Mouse (Mus musculus): Measurements from ENCODE around the gene Trim16. TPM values are rescaled to one million over a fixed set of nuclear protein-coding genes. Genes with fewer than 3 reads are reported as not detected.

Gene Trim16
- polyA plus RNA-seq, 1 experiment from 2014 or later, result 16.4 TPM

DNA sequence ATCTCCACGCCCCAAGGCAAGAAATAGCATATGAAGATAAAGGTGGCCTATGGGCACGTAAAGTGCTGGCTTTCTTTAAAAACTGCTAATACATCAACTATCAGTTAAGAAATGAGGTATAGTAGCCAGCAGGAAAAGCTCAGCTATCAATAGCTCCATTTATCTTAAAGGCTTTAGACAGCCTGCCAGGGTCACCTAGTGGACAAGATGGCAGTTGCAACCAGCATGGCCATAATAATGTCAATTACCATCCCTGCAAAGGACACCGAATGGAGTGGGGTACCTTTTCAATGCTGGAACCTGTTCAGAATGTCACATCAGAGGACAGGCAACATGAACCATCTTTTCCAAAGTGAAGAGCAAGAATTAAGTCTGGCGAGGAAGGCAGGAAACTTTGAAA lies 10.8 kb upstream of the Trim16 start:
- Histone ChIP-seq H3K27me3 (ENCODE audit: insufficient read depth, low read length) (no peaks in the 10 kb centered on the region), H3K27ac (no peak overlapping the region), H3K9ac (ENCODE audit: low read depth, low read length) (no peak overlapping the region), H3K36me3 (ENCODE audit: insufficient read depth, low read length) (no peaks in the 10 kb centered on the region), H3K9me3 (replicated peaks; ENCODE audit: low read length) (no peaks in the 10 kb centered on the region), H3K4me2 (ENCODE audit: low read length) (no peak overlapping the region), H3K4me3 (replicated peaks; ENCODE audit: low read depth, low read length) (no peak overlapping the region), H3K4me1 (replicated peaks; ENCODE audit: insufficient read depth, low read length) (no peaks in the 10 kb centered on the region)
- DNase-seq (ENCODE audit: low spot score) (peak; percentile 27), ATAC-seq (replicated peaks; ENCODE audit: low FRiP score, low read depth) (no peak)
- WGBS, result 53% methylated on average over 4 of the region's 4 CpGs
- peak; percentile 74 for TF ChIP-seq CTCF (IDR thresholded peaks at IDR 0.05; ENCODE audit: low read depth)

DNA sequence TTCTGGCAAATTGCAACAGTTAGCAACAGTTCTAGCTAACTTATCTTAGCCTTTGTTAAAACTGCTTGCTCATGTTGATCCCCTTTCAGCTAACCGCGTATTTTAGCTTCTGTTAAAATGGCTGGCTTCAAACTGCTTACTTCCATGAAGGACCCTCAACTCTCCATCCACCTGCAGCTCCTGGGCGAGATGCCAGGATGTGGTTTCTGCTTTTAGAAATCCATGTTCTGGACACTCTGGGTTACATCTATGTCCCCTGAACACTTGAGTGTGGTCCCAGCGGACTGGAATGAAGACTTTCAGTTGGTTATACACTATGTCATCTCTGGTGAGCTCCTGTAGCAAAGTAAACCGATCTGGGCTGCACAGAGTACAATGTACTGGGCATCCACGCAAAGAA lies 7.8 kb upstream of the Trim16 start:
- H3K9ac ChIP-seq (ENCODE audit: low read depth, low read length), result no peak overlapping the region
- no peaks in the 10 kb centered on the region for H3K36me3 ChIP-seq (ENCODE audit: insufficient read depth, low read length)
- no peaks in the 10 kb centered on the region for H3K9me3 ChIP-seq (replicated peaks; ENCODE audit: low read length)
- H3K4me3 ChIP-seq (replicated peaks; ENCODE audit: low read depth, low read length), result no peak overlapping the region
- H3K27ac ChIP-seq, result no peak overlapping the region
- H3K4me1 ChIP-seq (replicated peaks; ENCODE audit: insufficient read depth, low read length), result no peaks in the 10 kb centered on the region
- 89% methylated on average over 6 of the region's 6 CpGs for WGBS
- H3K27me3 ChIP-seq (ENCODE audit: insufficient read depth, low read length), result no peaks in the 10 kb centered on the region
- no peak overlapping the region for H3K4me2 ChIP-seq (ENCODE audit: low read length)
- ATAC-seq (replicated peaks; ENCODE audit: low FRiP score, low read depth) (no peak), DNase-seq (ENCODE audit: low spot score) (no peak)
- TF ChIP-seq CTCF (IDR thresholded peaks at IDR 0.05; ENCODE audit: low read depth), result no peak

DNA sequence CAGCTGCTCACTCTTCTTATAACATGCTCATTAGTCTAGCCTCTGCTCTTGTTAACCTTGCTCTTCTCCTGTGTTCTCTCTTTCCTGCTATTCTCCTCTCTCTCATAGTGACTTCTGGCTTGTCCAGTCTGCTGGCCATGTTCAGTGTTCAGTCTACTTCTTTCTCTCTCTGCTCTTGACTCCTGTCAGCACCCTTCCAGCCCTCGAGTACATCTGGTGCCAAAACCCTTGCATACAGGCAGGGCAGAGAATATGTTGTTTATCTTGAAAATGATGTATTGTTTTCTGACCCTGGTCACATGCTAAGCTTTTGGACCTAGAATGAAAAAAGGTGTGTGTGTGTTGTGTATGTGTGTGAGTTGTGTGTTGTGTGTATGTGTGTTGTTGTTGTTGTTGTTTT lies 6.5 kb upstream of the Trim16 start:
- H3K4me2 ChIP-seq (ENCODE audit: low read length), result no peak overlapping the region
- TF ChIP-seq CTCF (IDR thresholded peaks at IDR 0.05; ENCODE audit: low read depth), result no peak
- 27% methylated on average over 1 of the region's 1 CpGs for WGBS
- H3K36me3 ChIP-seq (ENCODE audit: insufficient read depth, low read length), result no peaks in the 10 kb centered on the region
- no peaks in the 10 kb centered on the region for H3K9me3 ChIP-seq (replicated peaks; ENCODE audit: low read length)
- no peaks in the 10 kb centered on the region for H3K27me3 ChIP-seq (ENCODE audit: insufficient read depth, low read length)
- H3K4me3 ChIP-seq (replicated peaks; ENCODE audit: low read depth, low read length), result no peak overlapping the region
- DNase-seq (ENCODE audit: low spot score) (no peak), ATAC-seq (replicated peaks; ENCODE audit: low FRiP score, low read depth) (no peak)
- H3K9ac ChIP-seq (ENCODE audit: low read depth, low read length), result no peak overlapping the region
- H3K27ac ChIP-seq, result no peak overlapping the region
- no peaks in the 10 kb centered on the region for H3K4me1 ChIP-seq (replicated peaks; ENCODE audit: insufficient read depth, low read length)

DNA sequence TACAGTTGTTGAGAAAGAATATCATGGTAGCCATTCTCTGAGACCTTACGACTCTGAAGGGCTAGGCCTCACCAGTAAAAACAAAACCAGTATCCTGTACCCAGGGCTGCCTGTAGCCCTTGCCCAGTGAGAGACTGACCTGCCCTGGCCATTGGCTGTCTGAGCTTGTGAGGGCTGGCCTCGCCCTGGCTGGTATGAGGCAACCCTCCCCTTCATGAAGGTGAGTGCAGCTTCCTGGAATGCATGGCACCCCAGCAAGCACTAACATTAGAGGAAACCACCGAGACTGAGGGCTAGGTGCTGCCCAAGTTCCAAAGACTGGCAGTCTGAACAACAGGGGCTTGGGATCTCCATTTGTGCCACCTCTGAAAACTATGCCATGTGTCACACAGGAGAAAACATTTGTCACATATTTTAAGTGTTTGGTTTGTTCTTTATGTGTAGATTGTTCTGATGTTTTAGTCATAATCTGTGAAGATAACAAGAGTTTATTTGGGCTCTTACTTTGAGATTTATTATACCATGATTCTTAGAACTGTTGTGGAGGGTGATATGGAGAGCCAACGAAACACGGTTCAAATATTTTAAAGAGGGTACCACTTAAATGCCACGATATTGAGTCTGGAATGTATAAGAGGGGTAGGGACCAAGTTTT lies 5.9 kb upstream of the Trim16 start:
- no peaks in the 10 kb centered on the region for H3K9me3 ChIP-seq (replicated peaks; ENCODE audit: low read length)
- H3K4me2 ChIP-seq (ENCODE audit: low read length), result no peak overlapping the region
- TF ChIP-seq CTCF (IDR thresholded peaks at IDR 0.05; ENCODE audit: low read depth), result no peak
- H3K36me3 ChIP-seq (ENCODE audit: insufficient read depth, low read length), result no peaks in the 10 kb centered on the region
- H3K9ac ChIP-seq (ENCODE audit: low read depth, low read length), result no peak overlapping the region
- 0 out of 2 replicates have a peak, but pooled peaks cover 4% of the 10 kb centered on the region for H3K4me1 ChIP-seq (replicated peaks; ENCODE audit: insufficient read depth, low read length)
- WGBS, result 67% methylated on average over 6 of the region's 6 CpGs
- H3K27ac ChIP-seq, result no peak overlapping the region
- ATAC-seq (replicated peaks; ENCODE audit: low FRiP score, low read depth) (no peak), DNase-seq (ENCODE audit: low spot score) (no peak)
- H3K4me3 ChIP-seq (replicated peaks; ENCODE audit: low read depth, low read length), result no peak overlapping the region
- no peaks in the 10 kb centered on the region for H3K27me3 ChIP-seq (ENCODE audit: insufficient read depth, low read length)

- no peak for DNase-seq (ENCODE audit: low spot score)
- Histone ChIP-seq H3K9me3 (replicated peaks; ENCODE audit: low read length) (no peaks in the 10 kb centered on the region), H3K9ac (ENCODE audit: low read depth, low read length) (no peak overlapping the region), H3K36me3 (ENCODE audit: insufficient read depth, low read length) (no peaks in the 10 kb centered on the region), H3K4me1 (replicated peaks; ENCODE audit: insufficient read depth, low read length) (0 out of 2 replicates have a peak, but pooled peaks cover 4% of the 10 kb centered on the region), H3K27ac (no peak overlapping the region), H3K4me3 (replicated peaks; ENCODE audit: low read depth, low read length) (no peak overlapping the region), H3K27me3 (ENCODE audit: insufficient read depth, low read length) (no peaks in the 10 kb centered on the region), H3K4me2 (ENCODE audit: low read length) (no peak overlapping the region)
- no peak for TF ChIP-seq CTCF (IDR thresholded peaks at IDR 0.05; ENCODE audit: low read depth)
- WGBS, result 67% methylated on average over 4 of the region's 4 CpGs
- no peak for ATAC-seq (replicated peaks; ENCODE audit: low FRiP score, low read depth)
Measured at GRCm38 (mm10) chr11:62814625-62815024, 5.4 kb upstream of the Trim16 start.

DNA sequence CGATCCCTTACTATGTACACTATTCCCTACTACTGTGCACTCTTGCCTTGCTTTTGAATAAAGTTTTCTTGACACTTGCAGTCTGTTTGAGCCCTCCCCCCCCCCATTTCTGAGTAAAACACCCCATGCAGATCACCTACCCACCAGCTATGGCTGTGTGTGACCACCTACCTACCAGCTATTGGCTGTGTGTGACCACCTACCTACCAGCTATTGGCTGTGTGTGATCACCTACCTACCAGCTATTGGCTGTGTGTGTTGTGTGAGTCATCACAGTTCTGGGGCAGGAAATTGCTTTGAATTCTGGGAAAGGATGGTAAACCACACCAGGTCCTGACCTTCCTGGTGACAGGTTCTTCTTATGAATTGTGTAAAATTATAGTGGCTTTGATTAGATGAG lies 4.6 kb upstream of the Trim16 start:
- no peak for DNase-seq (ENCODE audit: low spot score)
- TF ChIP-seq CTCF (IDR thresholded peaks at IDR 0.05; ENCODE audit: low read depth), result no peak
- no peak overlapping the region for H3K9ac ChIP-seq (ENCODE audit: low read depth, low read length)
- no peaks in the 10 kb centered on the region for H3K36me3 ChIP-seq (ENCODE audit: insufficient read depth, low read length)
- H3K4me1 ChIP-seq (replicated peaks; ENCODE audit: insufficient read depth, low read length), result peaks cover 12% of the 10 kb centered on the region; the same call in 1 of the 2 replicates
- WGBS, result 93% methylated on average over 1 of the region's 1 CpGs
- ATAC-seq (replicated peaks; ENCODE audit: low FRiP score, low read depth), result no peak
- H3K27me3 ChIP-seq (ENCODE audit: insufficient read depth, low read length), result no peaks in the 10 kb centered on the region
- H3K4me2 ChIP-seq (ENCODE audit: low read length), result no peak overlapping the region
- H3K27ac ChIP-seq, result no peak overlapping the region
- H3K4me3 ChIP-seq (replicated peaks; ENCODE audit: low read depth, low read length), result no peak overlapping the region
- no peaks in the 10 kb centered on the region for H3K9me3 ChIP-seq (replicated peaks; ENCODE audit: low read length)

DNA sequence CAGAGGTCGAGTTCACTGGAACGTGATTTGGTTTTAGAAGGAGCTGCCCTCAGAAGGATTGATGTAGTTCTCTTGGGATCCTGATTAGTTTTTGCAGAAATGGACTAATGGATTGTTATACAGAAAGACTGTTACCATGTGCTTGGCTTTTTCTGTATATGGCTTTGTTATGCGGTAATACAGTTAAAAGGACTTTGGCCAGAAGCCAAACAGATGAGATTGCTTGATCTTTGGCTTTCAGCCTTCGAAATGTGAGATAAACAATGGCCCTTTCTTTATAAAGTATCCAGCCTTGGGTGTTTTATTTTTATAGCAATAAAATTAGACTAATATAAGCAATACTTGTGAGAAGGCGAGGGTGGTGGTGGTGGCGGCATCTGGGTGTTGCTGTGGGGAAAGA lies 3.4 kb upstream of the Trim16 start:
- peaks cover 19% of the 10 kb centered on the region; the same call in 1 of the 2 replicates for H3K4me1 ChIP-seq (replicated peaks; ENCODE audit: insufficient read depth, low read length)
- WGBS, result 49% methylated on average over 6 of the region's 6 CpGs
- no peak overlapping the region for H3K4me3 ChIP-seq (replicated peaks; ENCODE audit: low read depth, low read length)
- H3K27ac ChIP-seq, result no peak overlapping the region
- no peak overlapping the region for H3K9ac ChIP-seq (ENCODE audit: low read depth, low read length)
- H3K4me2 ChIP-seq (ENCODE audit: low read length), result no peak overlapping the region
- no peaks in the 10 kb centered on the region for H3K36me3 ChIP-seq (ENCODE audit: insufficient read depth, low read length)
- ATAC-seq (replicated peaks; ENCODE audit: low FRiP score, low read depth), result no peak
- no peaks in the 10 kb centered on the region for H3K27me3 ChIP-seq (ENCODE audit: insufficient read depth, low read length)
- TF ChIP-seq CTCF (IDR thresholded peaks at IDR 0.05; ENCODE audit: low read depth), result no peak
- H3K9me3 ChIP-seq (replicated peaks; ENCODE audit: low read length), result no peaks in the 10 kb centered on the region
- no peak for DNase-seq (ENCODE audit: low spot score)
